Mouse (Mus musculus): ENCODE results near the gene Lgals1. TPM values are rescaled to one million over a fixed set of nuclear protein-coding genes. Genes with fewer than 3 reads are reported as not detected.

The Lgals1 gene
- total and polyA plus RNA-seq, 3 experiments = 174 to 425 (median 176) TPM

GRCm38 (mm10) chr15:78948152-78948725 is 21.7 kb downstream of the Lgals1 start:
- H3K36me3 ChIP-seq (ENCODE audit: control insufficient read depth, insufficient read depth, low read length) = no peaks in the 10 kb centered on the region
- H3K9ac ChIP-seq (ENCODE audit: low read depth, low read length) = no peak overlapping the region
- DNase-seq = no peak
- H3K79me2 ChIP-seq (replicated peaks; ENCODE audit: control insufficient read depth, insufficient read depth, low read length) = no peaks in the 10 kb centered on the region
- H3K4me1 ChIP-seq (ENCODE audit: control insufficient read depth, insufficient read depth, low read length) = no peaks in the 10 kb centered on the region; the same call in 1 of the 2 replicates
- TF ChIP-seq CTCF (IDR thresholded peaks at IDR 0.05) (no peak), EP300 (IDR thresholded peaks at IDR 0.05; ENCODE audit: insufficient read depth, low read depth, low read length) (no peak), POLR2A (IDR thresholded peaks at IDR 0.05; ENCODE audit: insufficient read depth, low read depth, low read length) (no peak)
- intact Hi-C loops (cut with DNase I) = no loop called here
- H3K27me3 ChIP-seq (ENCODE audit: control insufficient read depth, insufficient read depth, low read length) = no peaks in the 10 kb centered on the region
- no peak overlapping the region for H3K27ac ChIP-seq
- H3K4me3 ChIP-seq = peak overlapping the region; percentile 22; the same call in 1 of the 2 replicates
- WGBS = 9% methylated on average over 11 of the region's 11 CpGs

- Histone ChIP-seq H3K36me3 (ENCODE audit: control insufficient read depth, insufficient read depth, low read length) (no peaks in the 10 kb centered on the region), H3K4me3 (no peak overlapping the region), H3K9ac (ENCODE audit: low read depth, low read length) (no peak overlapping the region), H3K79me2 (replicated peaks; ENCODE audit: control insufficient read depth, insufficient read depth, low read length) (no peaks in the 10 kb centered on the region), H3K27me3 (ENCODE audit: control insufficient read depth, insufficient read depth, low read length) (no peaks in the 10 kb centered on the region), H3K27ac (no peak overlapping the region), H3K4me1 (ENCODE audit: control insufficient read depth, insufficient read depth, low read length) (no peaks in the 10 kb centered on the region; the same call in 1 of the 2 replicates)
- WGBS = 99% methylated on average over 3 of the region's 3 CpGs
- intact Hi-C loops (cut with DNase I) = no loop called here
- DNase-seq = no peak
- TF ChIP-seq EP300 (IDR thresholded peaks at IDR 0.05; ENCODE audit: insufficient read depth, low read depth, low read length) = no peak
- TF ChIP-seq CTCF (IDR thresholded peaks at IDR 0.05) = no peak
- TF ChIP-seq POLR2A (IDR thresholded peaks at IDR 0.05; ENCODE audit: insufficient read depth, low read depth, low read length) = no peak
Measured at GRCm38 (mm10) chr15:78948883-78949282, 22.4 kb downstream of the Lgals1 start.

- 74% methylated on average over 3 of the region's 3 CpGs for WGBS
Measured at GRCm38 (mm10) chr15:78955663-78956062, 29.1 kb downstream of the Lgals1 start.

GRCm38 (mm10) chr15:78956351-78956750 is 29.8 kb downstream of the Lgals1 start:
- H3K27me3 ChIP-seq (ENCODE audit: control insufficient read depth, insufficient read depth, low read length) = no peaks in the 10 kb centered on the region
- no peak for TF ChIP-seq POLR2A (IDR thresholded peaks at IDR 0.05; ENCODE audit: insufficient read depth, low read depth, low read length)
- TF ChIP-seq CTCF (IDR thresholded peaks at IDR 0.05) = peak; percentile 76
- TF ChIP-seq EP300 (IDR thresholded peaks at IDR 0.05; ENCODE audit: insufficient read depth, low read depth, low read length) = no peak
- H3K9ac ChIP-seq (ENCODE audit: low read depth, low read length) = no peak overlapping the region
- WGBS = 71% methylated on average over 4 of the region's 4 CpGs
- no peaks in the 10 kb centered on the region for H3K79me2 ChIP-seq (replicated peaks; ENCODE audit: control insufficient read depth, insufficient read depth, low read length)
- no peak for DNase-seq
- no peak overlapping the region for H3K4me3 ChIP-seq
- H3K4me1 ChIP-seq (ENCODE audit: control insufficient read depth, insufficient read depth, low read length) = no peaks in the 10 kb centered on the region
- H3K27ac ChIP-seq = no peak overlapping the region
- no peaks in the 10 kb centered on the region for H3K36me3 ChIP-seq (ENCODE audit: control insufficient read depth, insufficient read depth, low read length)
- intact Hi-C loops (cut with DNase I) = no loop called here

More at GRCm38 (mm10) chr15:78955663-78956062, 29.1 kb downstream of the Lgals1 start:
- TF ChIP-seq POLR2A (IDR thresholded peaks at IDR 0.05; ENCODE audit: insufficient read depth, low read depth, low read length) (no peak), CTCF (IDR thresholded peaks at IDR 0.05) (peak; percentile 9; the same call in 1 of the 2 replicates)
- Histone ChIP-seq H3K4me3 (no peak overlapping the region), H3K27me3 (ENCODE audit: control insufficient read depth, insufficient read depth, low read length) (no peaks in the 10 kb centered on the region), H3K4me1 (ENCODE audit: control insufficient read depth, insufficient read depth, low read length) (no peaks in the 10 kb centered on the region), H3K27ac (no peak overlapping the region), H3K36me3 (ENCODE audit: control insufficient read depth, insufficient read depth, low read length) (no peaks in the 10 kb centered on the region), H3K9ac (ENCODE audit: low read depth, low read length) (no peak overlapping the region), H3K79me2 (replicated peaks; ENCODE audit: control insufficient read depth, insufficient read depth, low read length) (no peaks in the 10 kb centered on the region)
- DNase-seq = no peak
- intact Hi-C loops (cut with DNase I) = no loop called here

GRCm38 (mm10) chr15:78957021-78957420 is 30.5 kb downstream of the Lgals1 start:
- Histone ChIP-seq H3K27ac (no peak overlapping the region), H3K4me3 (no peak overlapping the region), H3K36me3 (ENCODE audit: control insufficient read depth, insufficient read depth, low read length) (no peaks in the 10 kb centered on the region), H3K4me1 (ENCODE audit: control insufficient read depth, insufficient read depth, low read length) (no peaks in the 10 kb centered on the region), H3K9ac (ENCODE audit: low read depth, low read length) (no peak overlapping the region), H3K79me2 (replicated peaks; ENCODE audit: control insufficient read depth, insufficient read depth, low read length) (no peaks in the 10 kb centered on the region), H3K27me3 (ENCODE audit: control insufficient read depth, insufficient read depth, low read length) (no peaks in the 10 kb centered on the region)
- TF ChIP-seq POLR2A (IDR thresholded peaks at IDR 0.05; ENCODE audit: insufficient read depth, low read depth, low read length) (no peak), EP300 (IDR thresholded peaks at IDR 0.05; ENCODE audit: insufficient read depth, low read depth, low read length) (no peak), CTCF (IDR thresholded peaks at IDR 0.05) (no peak)
- intact Hi-C loops (cut with DNase I) = no loop called here
- DNase-seq = no peak
- WGBS = 74% methylated on average over 15 of the region's 15 CpGs

- no peaks in the 10 kb centered on the region for H3K36me3 ChIP-seq (ENCODE audit: control insufficient read depth, insufficient read depth, low read length)
- H3K9ac ChIP-seq (ENCODE audit: low read depth, low read length) = no peak overlapping the region
- H3K4me1 ChIP-seq (ENCODE audit: control insufficient read depth, insufficient read depth, low read length) = peaks cover 3% of the 10 kb centered on the region
- TF ChIP-seq EP300 (IDR thresholded peaks at IDR 0.05; ENCODE audit: insufficient read depth, low read depth, low read length) = no peak
- no peak for TF ChIP-seq POLR2A (IDR thresholded peaks at IDR 0.05; ENCODE audit: insufficient read depth, low read depth, low read length)
- TF ChIP-seq CTCF (IDR thresholded peaks at IDR 0.05) = no peak
- no peak overlapping the region for H3K4me3 ChIP-seq
- no peaks in the 10 kb centered on the region for H3K79me2 ChIP-seq (replicated peaks; ENCODE audit: control insufficient read depth, insufficient read depth, low read length)
- no peak overlapping the region for H3K27ac ChIP-seq
- DNase-seq = no peak
- 93% methylated on average over 11 of the region's 11 CpGs for WGBS
- intact Hi-C loops (cut with DNase I) = no loop called here
- H3K27me3 ChIP-seq (ENCODE audit: control insufficient read depth, insufficient read depth, low read length) = no peaks in the 10 kb centered on the region
Measured at GRCm38 (mm10) chr15:78959537-78959936, 33.0 kb downstream of the Lgals1 start.

All from heart, adult 2 months (tissue).